Mouse (Mus musculus) stomach, embryonic 14.5 days (tissue): ENCODE results near the gene Crocc. TPM values are rescaled to one million over a fixed set of nuclear protein-coding genes. Genes with fewer than 3 reads are reported as not detected.

ENCODE experiments used
- ATAC-seq: fragments of 200-750 bp; cut with Nextera tagmentation; 2 replicates; pipeline ENCODE4 v1.8.0; 2017; ENCODE audit warnings: low read depth, moderate TSS enrichment; ENCODE audit not compliant: insufficient number of reproducible peaks, insufficient read depth, low FRiP score
- H3K27ac ChIP-seq: fragments of 300-500 bp; sonication (generic); 2 replicates; pipeline ENCODE4 v1.5.1; 2014; ENCODE audit warnings: mild to moderate bottlenecking, low read length, moderate library complexity, mixed read lengths
- H3K27me3 ChIP-seq: fragments of 300-500 bp; sonication (generic); 2 replicates; pipeline ENCODE4 v1.6.1; 2014; ENCODE audit warnings: low read length, control low read depth, mixed read lengths; ENCODE audit not compliant: control insufficient read depth, insufficient read depth
- H3K36me3 ChIP-seq: fragments of 300-500 bp; sonication (generic); 2 replicates; pipeline ENCODE4 v1.6.1; 2014; ENCODE audit warnings: mild to moderate bottlenecking, control low read depth, low read length, moderate library complexity, mixed read lengths; ENCODE audit not compliant: control insufficient read depth, insufficient read depth
- H3K4me1 ChIP-seq: fragments of 300-500 bp; sonication (generic); 2 replicates; pipeline ENCODE4 v1.6.1; 2014; ENCODE audit warnings: low read length, control low read depth, mixed read lengths; ENCODE audit not compliant: control insufficient read depth, insufficient read depth
- H3K4me2 ChIP-seq: fragments of 300-500 bp; sonication (generic); replicated peaks from 2 replicates; pipeline ENCODE4 v1.6.1; 2014; ENCODE audit warnings: low read depth, low read length, control low read depth
- H3K4me3 ChIP-seq: fragments of 300-500 bp; sonication (generic); 2 replicates; pipeline ENCODE4 v1.5.1; 2014; ENCODE audit warnings: low read depth, low read length, control low read depth
- H3K9ac ChIP-seq: fragments of 300-500 bp; sonication (generic); replicated peaks from 2 replicates; pipeline ENCODE4 v1.6.1; 2014; ENCODE audit warnings: low read depth, mild to moderate bottlenecking, control low read depth, low read length, moderate library complexity, mixed read lengths
- H3K9me3 ChIP-seq: fragments of 300-500 bp; sonication (generic); 2 replicates; pipeline ENCODE4 v1.6.1; 2016; ENCODE audit warnings: low read depth, low read length, control low read depth; ENCODE audit not compliant: control insufficient read depth
- WGBS: fragments of 180-500 bp; shearing (Covaris S2); extraction: QIAGEN DNeasy Blood & Tissue Kit; methylation state at CpG from one replicate; pipeline ENCODE4 v1.1.7; 2014; 5-methylcytosine and 5-hydroxymethylcytosine counted together
- polyA plus RNA-seq: library from polyadenylated mRNA; unstranded; fragments of >200 nt; fragmentation: Nextera tagmentation; extraction: Ambion mirVana; gene quantifications from 2 replicates; pipeline ENCODE4 v1.2.1, GENCODE M21; 2014

The Crocc gene
- polyA plus RNA-seq, 1 experiment from 2014 or later, result 5.9 TPM

GRCm38 (mm10) chr4:140993846-140994245 is 66.5 kb downstream of the Crocc start:
- Histone ChIP-seq H3K9me3 (no peaks in the 10 kb centered on the region), H3K4me3 (no peak overlapping the region), H3K27me3 (no peaks in the 10 kb centered on the region), H3K4me2 (no peak overlapping the region), H3K4me1 (no peaks in the 10 kb centered on the region), H3K36me3 (peaks cover 46% of the 10 kb centered on the region), H3K27ac (no peak overlapping the region), H3K9ac (no peak overlapping the region)
- 76% methylated on average over 8 of the region's 8 CpGs for WGBS
- no peak for ATAC-seq

GRCm38 (mm10) chr4:140992215-140992614 is 68.1 kb downstream of the Crocc start:
- H3K27me3 ChIP-seq, result no peaks in the 10 kb centered on the region
- no peak overlapping the region for H3K9ac ChIP-seq
- no peak overlapping the region for H3K4me3 ChIP-seq
- H3K9me3 ChIP-seq, result no peaks in the 10 kb centered on the region
- H3K4me2 ChIP-seq, result no peak overlapping the region
- ATAC-seq, result no peak
- H3K36me3 ChIP-seq, result peaks cover 37% of the 10 kb centered on the region
- peaks cover 13% of the 10 kb centered on the region; the same call in 1 of the 2 replicates for H3K4me1 ChIP-seq
- WGBS, result 89% methylated on average over 20 of the region's 20 CpGs
- H3K27ac ChIP-seq, result no peak overlapping the region

- no peak overlapping the region for H3K4me2 ChIP-seq
- no peak overlapping the region for H3K9ac ChIP-seq
- H3K4me3 ChIP-seq, result no peak overlapping the region
- H3K27me3 ChIP-seq, result no peaks in the 10 kb centered on the region
- H3K4me1 ChIP-seq, result peaks cover 13% of the 10 kb centered on the region; the same call in 1 of the 2 replicates
- H3K27ac ChIP-seq, result no peak overlapping the region
- H3K9me3 ChIP-seq, result no peaks in the 10 kb centered on the region
- peaks cover 15% of the 10 kb centered on the region for H3K36me3 ChIP-seq
- ATAC-seq, result no peak
- 94% methylated on average over 14 of the region's 14 CpGs for WGBS
Observed at GRCm38 (mm10) chr4:140989447-140989846, 70.9 kb downstream of the Crocc start.

GRCm38 (mm10) chr4:140988706-140989290 is 71.6 kb downstream of the Crocc start:
- Histone ChIP-seq H3K36me3 (peaks cover 8% of the 10 kb centered on the region), H3K27me3 (no peaks in the 10 kb centered on the region), H3K4me3 (no peak overlapping the region), H3K4me2 (no peak overlapping the region), H3K4me1 (peaks cover 13% of the 10 kb centered on the region; the same call in 1 of the 2 replicates), H3K9ac (no peak overlapping the region), H3K27ac (no peak overlapping the region), H3K9me3 (no peaks in the 10 kb centered on the region)
- 65% methylated on average over 7 of the region's 7 CpGs for WGBS
- no peak for ATAC-seq

GRCm38 (mm10) chr4:140987476-140987875 is 72.9 kb downstream of the Crocc start:
- peak overlapping the region; percentile 84 for H3K9ac ChIP-seq
- no peak for ATAC-seq
- peak overlapping the region; percentile 89 for H3K4me3 ChIP-seq
- 28% methylated on average over 7 of the region's 7 CpGs for WGBS
- no peaks in the 10 kb centered on the region for H3K27me3 ChIP-seq
- H3K9me3 ChIP-seq, result no peaks in the 10 kb centered on the region
- H3K36me3 ChIP-seq, result no peaks in the 10 kb centered on the region
- peaks cover 13% of the 10 kb centered on the region; the same call in 1 of the 2 replicates for H3K4me1 ChIP-seq
- H3K4me2 ChIP-seq, result peak overlapping the region; percentile 83
- no peak overlapping the region for H3K27ac ChIP-seq

GRCm38 (mm10) chr4:140986711-140987395 is 73.5 kb downstream of the Crocc start, which contains the start of gene Atp13a2:
TSS of gene Atp13a2 (plus strand) at chr4:140986873.
- Histone ChIP-seq H3K36me3 (no peaks in the 10 kb centered on the region), H3K4me3 (peak within 1 kb of the TSS; percentile 89), H3K27ac (no peak within 1 kb of the TSS), H3K9ac (peak within 1 kb of the TSS; percentile 84), H3K4me2 (peak within 1 kb of the TSS; percentile 83), H3K4me1 (peaks cover 13% of the 10 kb centered on the region; the same call in 1 of the 2 replicates), H3K27me3 (no peaks in the 10 kb centered on the region), H3K9me3 (no peaks in the 10 kb centered on the region)
- peak; percentile 85 for ATAC-seq
- WGBS, result under 1% methylated on average over 58 of the region's 58 CpGs

GRCm38 (mm10) chr4:140986024-140986710 is 74.2 kb downstream of the Crocc start:
- Histone ChIP-seq H3K4me3 (peak overlapping the region; percentile 89), H3K4me2 (peak overlapping the region; percentile 83), H3K36me3 (no peaks in the 10 kb centered on the region), H3K27ac (no peak overlapping the region), H3K9me3 (no peaks in the 10 kb centered on the region), H3K9ac (no peak overlapping the region), H3K27me3 (no peaks in the 10 kb centered on the region), H3K4me1 (peaks cover 13% of the 10 kb centered on the region; the same call in 1 of the 2 replicates)
- WGBS, result 25% methylated on average over 15 of the region's 15 CpGs
- peak; percentile 3; the same call in 1 of the 2 replicates for ATAC-seq

- Histone ChIP-seq H3K27ac (no peak overlapping the region), H3K4me1 (peaks cover 13% of the 10 kb centered on the region; the same call in 1 of the 2 replicates), H3K4me3 (no peak overlapping the region), H3K9ac (no peak overlapping the region), H3K4me2 (no peak overlapping the region), H3K36me3 (peaks cover 4% of the 10 kb centered on the region), H3K27me3 (no peaks in the 10 kb centered on the region), H3K9me3 (no peaks in the 10 kb centered on the region)
- ATAC-seq, result no peak
- WGBS, result 75% methylated on average over 6 of the region's 6 CpGs
Observed at GRCm38 (mm10) chr4:140984544-140984943, 75.8 kb downstream of the Crocc start.
